Mouse (Mus musculus): ENCODE measurements around the gene Polg. TPM values are rescaled to one million over a fixed set of nuclear protein-coding genes. Genes with fewer than 3 reads are reported as not detected.

The Polg gene
- total RNA-seq, 2 experiments from 2014 or later: 22.5 to 41.3 TPM

GRCm38 (mm10) chr7:79502152-79503102 lies 36.3 kb upstream of the Polg start:
- no peak for ATAC-seq (replicated peaks; ENCODE audit: poor library complexity)

GRCm38 (mm10) chr7:79501581-79502031 lies 35.4 kb upstream of the Polg start:
- ATAC-seq (replicated peaks; ENCODE audit: poor library complexity): no peak

- no peak for ATAC-seq (replicated peaks; ENCODE audit: poor library complexity)
Measured at GRCm38 (mm10) chr7:79500681-79501306, 34.6 kb upstream of the Polg start.

DNA sequence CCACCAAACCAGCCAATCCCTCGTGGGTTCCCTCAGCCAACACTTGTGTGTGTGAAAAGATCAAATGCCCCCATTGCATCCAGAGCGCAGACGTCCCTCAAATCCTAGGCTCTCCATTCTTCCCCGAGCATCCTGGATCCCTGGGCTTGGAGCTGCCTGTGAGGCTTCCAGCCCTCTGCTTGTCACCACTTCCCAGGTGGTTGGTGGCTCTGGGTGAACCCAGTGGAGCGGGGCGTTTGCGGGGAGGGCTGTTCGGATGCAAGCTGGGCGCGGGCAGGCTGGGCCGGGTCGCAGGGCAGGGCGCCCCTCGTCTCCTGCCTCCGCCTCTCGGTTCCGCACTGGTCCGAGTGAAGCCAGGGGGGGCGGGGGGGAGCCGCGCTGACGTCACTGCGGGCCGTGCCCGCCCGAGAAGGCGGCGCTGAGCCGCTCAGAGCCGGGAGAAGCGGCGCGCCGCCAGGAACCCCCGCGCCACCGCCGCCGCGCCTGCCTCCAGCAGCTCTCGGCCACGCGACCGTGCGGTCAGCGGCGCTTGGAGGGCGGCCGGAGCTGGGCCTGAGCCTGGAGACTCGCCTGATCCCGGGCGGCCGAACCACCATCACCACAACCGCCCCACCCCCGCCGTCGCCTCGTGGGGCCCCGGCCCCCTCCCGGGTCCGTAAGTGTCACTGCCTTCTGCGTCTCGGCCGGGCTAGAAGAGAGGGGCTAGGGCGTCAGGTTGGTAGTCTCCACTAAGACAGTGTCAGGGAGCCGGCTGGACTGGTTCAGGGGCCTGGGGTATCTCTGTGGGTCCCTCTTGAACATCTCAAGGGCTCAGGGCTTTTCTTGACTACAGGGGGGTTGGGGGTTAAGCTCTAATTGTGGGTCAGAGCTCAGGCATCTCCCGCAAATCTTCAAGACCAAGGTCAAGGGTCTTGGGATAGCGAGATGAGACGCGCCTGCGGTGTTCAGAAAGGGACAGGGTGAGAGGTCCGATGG lies 33.7 kb upstream of the Polg start:
- no peak for ATAC-seq (replicated peaks; ENCODE audit: poor library complexity)

DNA sequence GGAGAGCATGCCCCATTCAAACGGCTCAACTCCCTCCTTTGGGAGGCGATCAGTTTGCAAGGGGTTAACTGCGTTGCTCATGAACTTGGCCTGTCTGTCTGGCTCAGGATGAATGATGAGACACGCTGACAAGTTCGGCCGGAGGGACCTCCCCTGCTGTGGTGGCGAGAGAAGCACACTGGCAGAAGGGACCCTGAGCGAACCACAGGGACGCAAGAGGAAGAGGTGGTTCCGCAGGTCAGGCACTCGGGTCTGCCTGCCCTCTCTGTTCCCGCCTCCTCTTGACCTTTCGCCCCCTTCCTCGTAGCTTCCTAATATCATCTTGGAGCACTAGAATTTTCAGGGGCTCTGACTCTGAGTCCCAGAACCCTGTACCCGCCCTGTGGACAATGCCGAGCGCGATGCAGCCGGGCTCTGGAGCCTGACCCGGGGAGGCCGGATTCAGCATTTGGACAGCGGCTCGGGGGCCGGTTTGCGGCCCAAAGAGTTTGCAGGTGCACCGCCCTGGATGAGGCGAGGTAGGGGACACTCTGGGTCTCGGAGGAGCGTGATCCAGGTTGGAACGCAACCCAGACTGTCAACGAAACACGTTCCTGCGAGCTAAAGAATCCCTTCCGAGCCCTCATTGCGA lies 32.9 kb upstream of the Polg start:
- peak; percentile 38 for ATAC-seq (replicated peaks; ENCODE audit: poor library complexity)

DNA sequence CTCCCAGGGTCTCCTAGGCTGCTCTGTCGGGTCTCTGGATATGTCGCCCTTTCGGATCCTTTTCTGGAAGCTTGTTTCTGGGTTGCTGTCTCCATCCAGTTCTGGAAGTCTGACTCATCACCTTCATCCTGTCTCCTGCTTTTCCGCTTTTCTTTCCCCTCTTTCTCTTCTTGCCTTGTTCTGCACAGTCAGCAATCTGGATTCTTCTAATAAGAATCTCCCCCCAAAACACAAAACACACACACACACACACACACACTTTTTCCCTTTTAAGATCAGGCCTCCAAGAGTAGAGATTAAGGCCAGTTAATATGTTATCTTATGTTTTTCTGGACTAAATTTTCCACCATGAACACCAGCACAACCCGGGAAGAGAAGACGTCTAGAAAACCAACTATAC lies 32.2 kb upstream of the Polg start:
- ATAC-seq (replicated peaks; ENCODE audit: poor library complexity): no peak

DNA sequence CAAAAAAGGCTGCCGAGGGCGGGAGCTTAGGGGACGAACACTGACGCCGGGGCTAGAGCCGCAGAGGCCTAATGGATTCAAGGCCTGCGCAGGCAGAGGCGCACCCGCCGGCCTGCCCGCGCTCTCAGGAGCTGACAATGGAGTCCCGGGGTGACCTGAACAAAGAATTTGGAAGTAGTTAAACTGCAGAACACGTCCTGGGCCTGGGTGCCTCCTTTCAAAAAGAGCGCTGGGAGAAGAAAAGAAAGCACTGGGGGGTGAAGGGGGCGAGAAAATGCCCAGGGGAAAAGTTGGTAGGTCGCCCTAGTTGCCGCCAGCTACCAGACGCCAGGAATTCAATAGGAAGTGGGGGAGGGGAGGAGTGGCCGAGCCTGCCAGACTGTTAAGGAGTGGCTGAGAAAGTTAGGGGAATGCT lies 31.5 kb upstream of the Polg start:
- ATAC-seq (replicated peaks; ENCODE audit: poor library complexity): no peak

DNA sequence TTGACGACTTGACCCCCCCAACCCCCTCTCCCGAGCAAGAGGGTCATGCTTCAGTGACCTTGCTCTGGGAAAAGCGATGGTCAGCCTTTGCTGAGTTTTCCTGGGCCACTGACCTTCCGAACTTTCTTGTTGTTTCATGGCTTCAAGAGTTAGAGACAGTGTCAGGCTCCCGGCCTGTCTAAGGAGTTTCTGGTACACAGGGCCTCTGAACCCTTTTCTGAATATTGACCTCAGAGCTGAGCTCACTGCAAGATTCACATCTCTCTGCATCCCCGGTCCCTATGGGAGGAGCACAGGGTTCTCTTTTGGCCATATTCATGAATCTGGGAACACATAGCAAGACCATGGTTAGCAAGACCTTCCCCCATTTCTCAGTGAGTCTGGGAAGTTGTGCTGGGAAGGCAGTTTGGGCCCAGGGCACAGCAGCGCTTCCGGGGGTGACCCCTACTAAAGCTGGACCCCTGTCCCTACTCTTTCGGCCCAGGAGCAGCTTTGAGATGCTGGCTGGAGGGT lies 30.7 kb upstream of the Polg start:
- ATAC-seq (replicated peaks; ENCODE audit: poor library complexity): no peak

DNA sequence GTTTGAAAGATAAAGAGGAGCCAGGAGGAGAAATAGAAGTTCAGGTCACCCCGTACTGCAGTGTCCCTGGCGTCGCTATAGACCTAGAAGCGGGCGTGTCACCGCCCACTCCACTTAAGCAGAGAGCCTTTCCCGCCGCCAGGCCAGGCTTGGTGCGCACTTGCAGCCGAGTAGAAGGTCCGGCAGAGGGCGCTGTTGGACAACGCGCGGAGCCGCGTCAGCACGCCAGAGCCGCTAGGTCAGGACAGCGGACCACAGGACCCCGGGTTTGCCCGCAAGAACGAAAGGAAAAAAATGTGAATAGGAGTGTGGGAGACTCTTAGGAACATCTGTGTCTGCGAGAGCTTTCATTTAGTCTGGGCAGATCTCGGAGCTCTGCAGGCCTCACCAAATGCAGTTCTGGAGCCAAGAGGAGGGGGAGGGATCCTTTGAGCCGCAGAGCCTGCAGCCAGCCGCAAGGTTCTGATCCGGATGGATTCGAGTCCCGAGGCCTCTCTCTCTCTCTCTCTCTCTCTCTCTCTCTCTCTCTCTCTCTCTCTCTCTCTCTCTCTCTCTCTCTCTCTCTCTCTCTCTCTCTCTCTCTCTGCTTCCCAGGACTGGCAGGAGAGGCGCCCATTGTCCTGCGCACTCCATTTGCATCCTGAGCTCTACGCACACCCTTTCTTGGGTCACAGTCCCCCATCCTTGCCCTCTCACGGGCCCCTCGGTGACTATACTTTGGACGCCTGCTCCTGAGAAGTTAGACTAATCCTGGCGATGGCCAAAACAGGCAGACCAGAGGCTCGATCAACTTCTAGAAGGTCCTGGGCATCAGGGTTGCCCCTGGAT lies 30.0 kb upstream of the Polg start:
- ATAC-seq (replicated peaks; ENCODE audit: poor library complexity): peak; percentile 96

DNA sequence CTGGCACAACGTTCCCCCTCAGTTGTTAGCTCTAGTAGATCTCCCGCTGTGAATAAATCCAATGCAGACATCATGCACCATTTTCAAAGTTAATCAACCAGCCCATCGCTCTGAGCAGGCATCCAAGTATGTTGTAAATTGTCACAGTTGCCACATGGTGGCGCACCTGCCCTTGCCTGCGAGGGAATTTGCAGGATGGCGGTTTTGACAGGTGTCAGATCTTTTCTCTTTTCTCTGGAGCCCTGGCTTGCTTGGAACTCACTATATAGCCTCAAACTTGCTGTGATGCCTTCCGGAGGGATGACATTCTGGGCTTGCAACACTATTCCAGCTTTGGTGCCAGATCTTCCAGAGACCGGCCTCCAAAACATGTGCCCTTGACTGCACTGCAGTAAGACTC lies 27.8 kb upstream of the Polg start:
- ATAC-seq (replicated peaks; ENCODE audit: poor library complexity): peak; percentile 63

GRCm38 (mm10) chr7:79486528-79486927 lies 20.4 kb upstream of the Polg start:
- no peak for ATAC-seq (replicated peaks; ENCODE audit: poor library complexity)

DNA sequence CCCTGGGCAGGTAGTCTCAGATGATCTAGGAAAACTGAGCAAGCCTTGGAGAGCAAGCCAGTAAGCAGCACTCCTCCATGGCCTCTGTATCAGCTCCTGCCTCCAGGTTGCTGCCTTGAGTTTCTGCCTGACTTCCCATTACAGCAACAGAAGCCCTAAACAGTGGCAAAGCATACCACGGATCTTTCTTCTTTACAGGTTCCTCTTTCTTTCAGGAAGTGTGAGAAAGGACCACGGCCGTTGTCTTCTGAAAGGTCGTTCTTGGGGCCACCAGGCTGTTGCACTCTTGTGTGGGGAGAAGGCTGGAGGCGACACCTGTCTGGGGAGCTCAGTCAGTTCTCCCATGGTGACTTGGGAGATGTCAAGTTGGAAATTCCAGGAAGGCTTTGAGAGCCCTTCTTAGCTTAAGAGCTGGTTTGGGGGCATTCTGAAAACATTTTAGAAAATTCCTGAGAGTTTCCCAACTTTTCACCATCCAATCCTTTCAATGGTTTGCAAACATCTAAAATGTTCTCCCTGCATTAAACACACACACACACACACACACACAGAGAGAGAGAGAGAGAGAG lies 8.8 kb upstream of the Polg start:
- ATAC-seq (replicated peaks; ENCODE audit: poor library complexity): peak; percentile 84

DNA sequence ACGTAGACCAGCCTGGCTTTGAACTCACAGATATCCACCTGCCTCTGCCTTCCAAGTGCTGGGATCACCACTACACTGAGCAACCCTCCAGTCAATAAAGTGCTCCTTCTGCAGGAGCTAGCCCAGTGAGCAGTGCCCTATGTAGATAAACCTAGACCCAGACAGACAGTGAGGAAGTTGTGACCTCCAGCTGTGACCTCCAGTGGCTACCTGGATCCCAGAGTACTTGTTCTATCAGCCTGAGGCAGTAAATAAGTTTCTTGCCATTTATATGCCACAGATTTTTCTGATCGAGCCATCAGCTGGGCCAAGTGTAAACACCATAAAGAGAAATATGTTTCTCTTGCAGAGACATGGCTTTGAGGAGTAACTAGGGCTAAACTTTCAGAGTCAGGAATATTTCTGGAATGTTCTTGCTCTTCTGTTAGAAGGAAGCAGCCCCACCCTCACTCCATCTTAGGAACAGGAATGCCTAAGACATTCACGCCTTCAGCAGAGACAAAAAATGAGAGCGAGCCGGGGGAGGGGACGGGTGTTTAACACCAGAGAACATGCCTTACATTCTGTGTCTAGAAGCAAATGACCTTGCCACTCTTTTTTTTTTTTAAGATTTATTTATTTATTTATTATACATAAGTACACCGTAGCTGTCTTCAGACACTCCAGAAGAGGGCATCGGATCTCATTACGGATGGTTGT lies 7.5 kb upstream of the Polg start:
- ATAC-seq (replicated peaks; ENCODE audit: poor library complexity): no peak

DNA sequence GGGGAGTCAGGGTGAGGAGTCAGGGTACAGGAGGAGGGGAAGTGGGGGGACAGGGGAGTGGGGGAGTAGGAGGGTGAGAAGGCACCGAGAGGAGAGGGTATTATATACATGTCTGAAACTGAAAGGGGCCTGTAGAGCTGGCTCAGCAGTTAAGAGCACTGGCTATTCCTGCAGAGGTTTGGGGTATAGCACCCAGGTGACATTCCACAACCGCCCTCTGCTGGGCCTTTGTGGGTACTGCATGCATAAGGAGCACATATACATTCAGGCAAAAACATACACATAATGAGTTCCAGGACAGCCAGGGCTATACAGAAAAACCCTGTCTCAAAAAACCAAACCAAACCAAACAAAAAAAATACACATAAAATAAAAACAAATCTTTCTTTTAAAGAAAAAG lies 6.6 kb upstream of the Polg start:
- ATAC-seq (replicated peaks; ENCODE audit: poor library complexity): no peak; the same call in 1 of the 2 replicates

- no peak for ATAC-seq (replicated peaks; ENCODE audit: poor library complexity)
Measured at GRCm38 (mm10) chr7:79471436-79471835, 5.3 kb upstream of the Polg start.

DNA sequence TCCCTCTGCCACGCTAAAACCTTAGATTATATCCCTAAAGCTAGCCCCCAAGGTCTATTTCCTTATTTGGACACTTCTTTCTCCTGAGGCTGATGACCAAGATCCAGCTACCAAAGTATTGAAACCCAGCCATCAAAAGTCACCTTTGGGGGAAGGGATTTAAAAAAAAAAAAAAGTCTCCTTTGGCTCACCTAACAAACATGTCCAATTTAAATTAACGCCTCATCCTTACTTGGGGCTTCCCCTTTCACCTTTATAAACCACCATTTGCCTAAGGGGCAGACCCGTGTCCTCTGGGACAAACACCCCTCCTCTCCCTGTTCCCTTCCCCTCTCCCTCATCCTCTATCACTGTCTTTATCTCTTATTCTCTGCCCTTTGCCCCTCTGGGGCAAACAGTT lies 4.6 kb upstream of the Polg start:
- no peak for ATAC-seq (replicated peaks; ENCODE audit: poor library complexity)

DNA sequence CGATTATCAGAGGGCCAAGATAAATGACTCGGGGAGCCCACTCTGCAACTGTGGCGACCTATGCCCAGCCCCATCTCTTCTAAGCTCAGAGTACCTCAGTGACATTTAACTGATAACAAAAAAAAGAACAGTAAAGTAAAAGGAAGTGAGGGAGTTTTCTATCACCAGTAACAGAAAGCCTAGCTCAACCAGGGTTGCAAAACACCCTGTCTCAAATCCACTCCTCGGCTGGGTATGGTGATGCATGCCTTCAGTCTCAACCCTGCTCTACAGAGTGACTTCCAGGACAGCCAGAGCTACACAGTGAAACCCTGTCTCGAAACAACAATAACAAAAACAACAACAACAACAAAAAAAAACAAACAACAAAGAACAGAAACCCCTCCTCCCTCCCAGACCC lies 3.6 kb upstream of the Polg start:
- ATAC-seq (replicated peaks; ENCODE audit: poor library complexity): no peak

DNA sequence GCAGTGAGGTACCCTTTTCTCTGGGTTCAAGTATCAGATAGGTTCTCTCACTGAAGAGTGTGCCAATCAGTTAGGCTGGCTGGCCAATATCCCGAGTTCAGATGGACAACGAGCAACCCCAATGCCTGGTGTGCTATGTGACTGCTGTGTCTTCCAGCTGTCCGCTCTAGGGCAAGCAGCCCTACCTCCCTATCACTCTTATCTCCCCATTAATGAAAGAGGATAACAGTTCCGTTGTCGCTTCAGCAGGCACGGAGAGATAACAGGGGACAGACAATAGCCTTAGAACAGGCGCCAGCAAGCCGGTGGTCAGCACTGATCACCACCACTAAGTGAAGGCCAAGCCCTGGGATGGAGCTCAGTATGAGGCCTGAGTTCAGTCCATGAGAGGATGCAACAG lies 2.8 kb upstream of the Polg start:
- ATAC-seq (replicated peaks; ENCODE audit: poor library complexity): no peak

DNA sequence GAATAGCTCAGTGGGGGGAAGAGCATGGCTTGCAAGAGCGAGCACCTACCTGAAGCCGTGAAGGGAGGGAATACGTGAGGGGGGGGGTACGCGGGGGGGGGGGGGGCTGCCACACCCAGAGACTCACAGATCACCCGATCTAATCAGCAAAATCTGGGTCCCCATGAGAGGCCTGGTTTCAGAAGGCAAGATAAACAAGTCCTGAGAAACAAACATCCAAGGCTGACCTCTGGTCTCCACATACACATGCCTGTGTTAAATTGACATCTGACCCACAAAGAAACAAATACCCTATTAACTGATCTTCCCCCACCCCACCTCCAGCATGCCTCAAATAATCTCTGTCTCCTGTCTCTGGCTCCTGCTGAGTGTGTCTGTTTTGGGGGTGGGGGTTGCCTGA lies 1.8 kb upstream of the Polg start:
- no peak for ATAC-seq (replicated peaks; ENCODE audit: poor library complexity)

All from megakaryocyte progenitor cell, adult 5-6 weeks (primary cell).